Mouse (Mus musculus): ENCODE measurements around the gene Htr2a. TPM values are rescaled to one million over a fixed set of nuclear protein-coding genes. Genes with fewer than 3 reads are reported as not detected.

Htr2a gene
- polyA plus RNA-seq, 1 experiment from 2014 or later, result 0.31 TPM

DNA sequence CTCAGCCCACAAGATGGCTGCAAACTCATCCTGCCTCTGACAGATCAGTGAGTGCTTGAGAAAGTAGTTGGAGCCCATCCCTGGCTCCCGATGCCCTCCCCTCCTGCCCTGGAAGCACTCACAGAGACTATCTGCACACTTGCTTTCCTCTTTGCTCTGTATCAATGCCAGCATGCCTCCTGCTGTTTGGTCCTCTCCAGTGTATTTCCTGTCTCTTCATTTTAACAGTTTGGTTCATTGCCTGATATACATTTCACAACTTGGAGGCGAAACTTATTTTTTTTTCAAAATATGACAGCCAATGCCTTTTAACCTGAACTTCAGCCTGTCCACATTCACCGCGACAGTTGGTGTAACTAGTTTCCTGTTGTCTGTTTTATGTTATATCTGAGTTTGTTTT lies 11.0 kb downstream of the Htr2a start:
- Histone ChIP-seq H3K9me3 (no peaks in the 10 kb centered on the region), H3K27ac (no peak overlapping the region), H3K27me3 (replicated peaks) (no peaks in the 10 kb centered on the region), H3K9ac (no peak overlapping the region), H3K36me3 (no peaks in the 10 kb centered on the region), H3K4me1 (no peaks in the 10 kb centered on the region), H3K4me2 (no peak overlapping the region), H3K4me3 (replicated peaks) (no peak overlapping the region)
- no peak for ATAC-seq (ENCODE audit: insufficient read depth, low FRiP score, low read depth)
- 73% methylated on average over 4 of the region's 4 CpGs for WGBS

DNA sequence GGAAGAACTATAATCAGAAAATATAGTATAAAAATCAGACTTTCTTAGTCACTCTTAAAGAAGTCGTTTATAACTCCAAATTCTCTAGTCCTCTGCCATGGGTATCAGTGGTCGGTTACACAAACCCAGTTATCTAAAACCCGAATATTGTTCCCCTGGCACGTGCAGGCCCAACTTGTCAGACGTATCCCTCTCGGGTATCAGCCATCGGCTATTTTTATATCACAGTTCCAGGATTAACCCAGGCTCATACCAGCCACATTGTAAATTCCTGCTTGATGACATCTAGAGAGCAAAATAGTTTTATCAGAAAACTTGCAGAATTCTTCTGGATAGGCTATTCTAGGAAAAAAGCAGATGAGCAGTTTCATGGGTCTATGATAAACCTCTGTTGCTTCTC lies 16.6 kb downstream of the Htr2a start:
- WGBS, result 72% methylated on average over 7 of the region's 7 CpGs
- H3K4me1 ChIP-seq, result no peaks in the 10 kb centered on the region
- no peak for ATAC-seq (ENCODE audit: insufficient read depth, low FRiP score, low read depth)
- no peak overlapping the region for H3K27ac ChIP-seq
- no peaks in the 10 kb centered on the region for H3K27me3 ChIP-seq (replicated peaks)
- no peaks in the 10 kb centered on the region for H3K9me3 ChIP-seq
- no peak overlapping the region for H3K4me2 ChIP-seq
- no peaks in the 10 kb centered on the region for H3K36me3 ChIP-seq
- H3K4me3 ChIP-seq (replicated peaks), result no peak overlapping the region
- no peak overlapping the region for H3K9ac ChIP-seq

GRCm38 (mm10) chr14:74659411-74659841 lies 18.8 kb downstream of the Htr2a start:
- H3K27ac ChIP-seq, result no peak overlapping the region
- H3K4me1 ChIP-seq, result no peaks in the 10 kb centered on the region
- WGBS, result 63% methylated on average over 8 of the region's 8 CpGs

GRCm38 (mm10) chr14:74672137-74673019 lies 31.7 kb downstream of the Htr2a start:
- H3K4me3 ChIP-seq (replicated peaks), result no peak overlapping the region
- H3K4me2 ChIP-seq, result no peak overlapping the region
- H3K4me1 ChIP-seq, result no peaks in the 10 kb centered on the region
- H3K9me3 ChIP-seq, result no peaks in the 10 kb centered on the region
- ATAC-seq (ENCODE audit: insufficient read depth, low FRiP score, low read depth), result peak; percentile 73; the same call in 1 of the 2 replicates
- H3K36me3 ChIP-seq, result no peaks in the 10 kb centered on the region
- H3K27me3 ChIP-seq (replicated peaks), result no peaks in the 10 kb centered on the region
- no peak overlapping the region for H3K27ac ChIP-seq
- 67% methylated on average over 10 of the region's 10 CpGs for WGBS
- H3K9ac ChIP-seq, result no peak overlapping the region

More at GRCm38 (mm10) chr14:74659411-74659841, 18.8 kb downstream of the Htr2a start:
- ATAC-seq (ENCODE audit: insufficient read depth, low FRiP score, low read depth), result no peak
- no peak overlapping the region for H3K9ac ChIP-seq
- H3K4me3 ChIP-seq (replicated peaks), result no peak overlapping the region
- H3K4me2 ChIP-seq, result no peak overlapping the region
- no peaks in the 10 kb centered on the region for H3K36me3 ChIP-seq
- H3K27me3 ChIP-seq (replicated peaks), result no peaks in the 10 kb centered on the region
- H3K9me3 ChIP-seq, result no peaks in the 10 kb centered on the region

- Histone ChIP-seq H3K4me3 (replicated peaks) (no peak overlapping the region), H3K9ac (no peak overlapping the region), H3K36me3 (no peaks in the 10 kb centered on the region), H3K27me3 (replicated peaks) (no peaks in the 10 kb centered on the region), H3K4me2 (no peak overlapping the region), H3K9me3 (no peaks in the 10 kb centered on the region), H3K4me1 (no peaks in the 10 kb centered on the region), H3K27ac (no peak overlapping the region)
- ATAC-seq (ENCODE audit: insufficient read depth, low FRiP score, low read depth), result no peak
- 76% methylated on average over 3 of the region's 3 CpGs for WGBS
Observed at GRCm38 (mm10) chr14:74673020-74673350, 32.3 kb downstream of the Htr2a start.

DNA sequence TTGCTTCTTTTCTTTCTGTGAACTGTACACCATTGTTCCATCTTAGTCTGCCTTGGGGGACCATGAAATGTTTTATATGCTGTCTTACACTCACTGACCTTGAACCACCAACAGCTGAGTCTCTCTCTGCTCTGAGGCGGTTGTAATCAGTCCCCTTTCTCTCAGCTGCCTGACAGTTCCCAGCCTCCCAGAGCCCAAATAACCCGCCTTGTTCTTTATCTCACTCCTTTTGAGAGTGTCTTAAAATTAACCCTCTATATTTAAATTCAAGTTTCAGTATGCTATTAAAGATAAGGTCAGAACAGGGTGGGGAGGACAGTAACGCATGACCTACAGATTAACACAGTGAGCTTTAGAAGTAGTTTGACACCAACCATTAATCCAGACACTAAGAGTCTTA lies 32.9 kb downstream of the Htr2a start:
- Histone ChIP-seq H3K4me3 (replicated peaks) (no peak overlapping the region), H3K9me3 (no peaks in the 10 kb centered on the region), H3K36me3 (no peaks in the 10 kb centered on the region), H3K4me2 (no peak overlapping the region), H3K27me3 (replicated peaks) (no peaks in the 10 kb centered on the region), H3K27ac (no peak overlapping the region), H3K4me1 (no peaks in the 10 kb centered on the region), H3K9ac (no peak overlapping the region)
- WGBS, result 48% methylated on average over 3 of the region's 3 CpGs
- ATAC-seq (ENCODE audit: insufficient read depth, low FRiP score, low read depth), result no peak; the same call in 1 of the 2 replicates

DNA sequence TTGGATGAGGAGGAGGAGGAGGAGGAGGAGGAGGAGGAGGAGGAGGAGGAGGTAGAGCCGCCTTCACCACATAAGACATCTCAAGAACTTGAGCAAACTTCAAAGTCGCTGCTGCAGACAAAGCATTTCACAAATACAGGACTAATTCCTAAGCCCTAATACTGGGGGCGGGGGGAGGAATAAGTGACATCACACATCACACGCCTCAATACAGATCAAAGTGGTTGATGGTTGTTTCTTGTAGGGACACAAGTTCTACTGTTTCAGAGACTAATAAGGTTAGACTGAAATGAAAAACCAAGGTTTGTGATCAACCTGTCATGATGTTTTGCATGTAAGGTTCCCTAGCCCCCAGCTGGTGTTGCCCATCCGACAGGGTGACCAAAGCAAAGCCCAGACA lies 39.2 kb downstream of the Htr2a start:
- Histone ChIP-seq H3K4me3 (replicated peaks) (no peak overlapping the region), H3K4me2 (no peak overlapping the region), H3K36me3 (no peaks in the 10 kb centered on the region), H3K9ac (no peak overlapping the region), H3K27me3 (replicated peaks) (no peaks in the 10 kb centered on the region), H3K4me1 (no peaks in the 10 kb centered on the region), H3K9me3 (no peaks in the 10 kb centered on the region), H3K27ac (no peak overlapping the region)
- ATAC-seq (ENCODE audit: insufficient read depth, low FRiP score, low read depth), result no peak
- WGBS, result 83% methylated on average over 5 of the region's 5 CpGs

- H3K27me3 ChIP-seq (replicated peaks), result no peaks in the 10 kb centered on the region
- 67% methylated on average over 5 of the region's 5 CpGs for WGBS
- H3K4me3 ChIP-seq (replicated peaks), result no peak overlapping the region
- no peak for ATAC-seq (ENCODE audit: insufficient read depth, low FRiP score, low read depth)
- H3K9ac ChIP-seq, result no peak overlapping the region
- no peaks in the 10 kb centered on the region for H3K9me3 ChIP-seq
- H3K4me2 ChIP-seq, result no peak overlapping the region
- no peaks in the 10 kb centered on the region for H3K36me3 ChIP-seq
- no peak overlapping the region for H3K27ac ChIP-seq
- H3K4me1 ChIP-seq, result no peaks in the 10 kb centered on the region
Observed at GRCm38 (mm10) chr14:74684298-74684978, 43.8 kb downstream of the Htr2a start.

- Histone ChIP-seq H3K9ac (no peak overlapping the region), H3K27ac (no peak overlapping the region), H3K4me2 (no peak overlapping the region), H3K9me3 (no peaks in the 10 kb centered on the region), H3K27me3 (replicated peaks) (no peaks in the 10 kb centered on the region), H3K4me1 (no peaks in the 10 kb centered on the region), H3K4me3 (replicated peaks) (no peak overlapping the region), H3K36me3 (no peaks in the 10 kb centered on the region)
- WGBS, result 85% methylated on average over 2 of the region's 2 CpGs
- no peak for ATAC-seq (ENCODE audit: insufficient read depth, low FRiP score, low read depth)
Observed at GRCm38 (mm10) chr14:74691963-74692362, 51.3 kb downstream of the Htr2a start.

GRCm38 (mm10) chr14:74696766-74697165 lies 56.1 kb downstream of the Htr2a start:
- 25% methylated on average over 4 of the region's 4 CpGs for WGBS
- Histone ChIP-seq H3K27ac (no peak overlapping the region), H3K36me3 (no peaks in the 10 kb centered on the region), H3K4me3 (replicated peaks) (no peak overlapping the region), H3K27me3 (replicated peaks) (no peaks in the 10 kb centered on the region), H3K4me1 (no peaks in the 10 kb centered on the region), H3K4me2 (no peak overlapping the region), H3K9ac (no peak overlapping the region), H3K9me3 (no peaks in the 10 kb centered on the region)
- no peak for ATAC-seq (ENCODE audit: insufficient read depth, low FRiP score, low read depth)

DNA sequence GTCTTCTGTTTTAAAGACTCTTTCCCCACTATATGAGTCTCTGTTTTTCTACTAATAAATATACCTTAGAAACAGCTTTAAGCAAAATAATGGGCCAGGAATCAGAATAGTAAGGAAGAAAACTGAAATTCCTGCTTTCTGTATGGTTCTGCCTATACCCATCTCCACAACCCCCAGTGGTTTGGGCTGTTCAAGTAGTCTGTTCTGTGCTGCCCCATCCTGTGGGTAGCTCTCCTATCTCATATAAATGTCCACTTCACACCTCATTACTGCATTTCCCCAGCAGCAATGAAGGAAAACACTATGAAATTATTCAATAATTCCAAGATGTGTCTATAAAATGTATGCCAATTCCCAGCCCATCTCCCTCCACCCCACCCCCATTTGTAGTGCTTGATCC lies 56.8 kb downstream of the Htr2a start:
- no peak for ATAC-seq (ENCODE audit: insufficient read depth, low FRiP score, low read depth)
- no peaks in the 10 kb centered on the region for H3K36me3 ChIP-seq
- no peak overlapping the region for H3K4me3 ChIP-seq (replicated peaks)
- H3K9ac ChIP-seq, result no peak overlapping the region
- no peak overlapping the region for H3K4me2 ChIP-seq
- H3K27me3 ChIP-seq (replicated peaks), result no peaks in the 10 kb centered on the region
- no peaks in the 10 kb centered on the region for H3K4me1 ChIP-seq
- H3K27ac ChIP-seq, result no peak overlapping the region
- no peaks in the 10 kb centered on the region for H3K9me3 ChIP-seq

DNA sequence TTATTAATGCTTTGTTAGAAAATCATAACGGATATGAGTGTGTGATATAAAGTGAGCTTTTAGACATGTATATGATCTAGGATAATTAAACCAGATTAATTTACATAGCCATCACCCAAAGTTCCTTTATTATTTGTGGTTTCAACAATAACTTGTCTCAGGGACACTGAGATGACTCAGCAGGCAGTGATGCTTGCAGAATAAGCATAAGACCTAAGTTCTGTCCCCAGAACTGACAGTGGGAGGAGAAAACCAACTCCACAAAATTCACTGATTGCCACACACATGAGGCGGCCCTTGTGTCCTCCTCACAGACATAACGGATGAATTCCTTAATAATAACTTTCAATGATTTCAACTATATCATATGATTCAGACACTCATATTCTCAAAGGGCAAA lies 58.6 kb downstream of the Htr2a start:
- H3K4me1 ChIP-seq, result no peaks in the 10 kb centered on the region
- no peak for ATAC-seq (ENCODE audit: insufficient read depth, low FRiP score, low read depth)
- 77% methylated on average over 3 of the region's 3 CpGs for WGBS
- no peaks in the 10 kb centered on the region for H3K27me3 ChIP-seq (replicated peaks)
- no peak overlapping the region for H3K9ac ChIP-seq
- H3K27ac ChIP-seq, result no peak overlapping the region
- H3K36me3 ChIP-seq, result no peaks in the 10 kb centered on the region
- no peak overlapping the region for H3K4me2 ChIP-seq
- H3K9me3 ChIP-seq, result no peaks in the 10 kb centered on the region
- H3K4me3 ChIP-seq (replicated peaks), result no peak overlapping the region

Data from stomach, embryonic 15.5 days (tissue).